Mouse (Mus musculus) myocyte (in vitro differentiated cells): Measurements from ENCODE around the gene Yipf4. TPM values are rescaled to one million over a fixed set of nuclear protein-coding genes. Genes with fewer than 3 reads are reported as not detected.

Experiments used
- H3K27me3 ChIP-seq: one replicate; pipeline ENCODE4 v1.6.1; 2011; ENCODE audit not compliant: control insufficient read depth, insufficient read depth, insufficient read length
- H3K36me3 ChIP-seq: one replicate; pipeline ENCODE4 v1.6.1; 2011; ENCODE audit not compliant: control insufficient read depth, insufficient read depth
- H3K4me2 ChIP-seq: one replicate; pipeline ENCODE4 v1.6.1; 2011; ENCODE audit warnings: low read depth, control low read depth
- H3K4me3 ChIP-seq: one replicate; pipeline ENCODE4 v1.5.1; 2011; ENCODE audit warnings: mild to moderate bottlenecking, control low read depth, moderate library complexity
- H3K79me2 ChIP-seq: one replicate; pipeline ENCODE4 v1.6.1; 2011; ENCODE audit not compliant: control insufficient read depth, insufficient read depth
- H3ac ChIP-seq: one replicate; pipeline ENCODE4 v1.6.1; 2011; ENCODE audit not compliant: control insufficient read depth, insufficient read length
- CEBPB ChIP-seq: IDR thresholded peaks from 2 replicates; pipeline ENCODE4 v1.6.1; 2011; ENCODE audit warnings: mild to moderate bottlenecking, moderate library complexity; ENCODE audit not compliant: poor library complexity, insufficient read depth, severe bottlenecking
- E2F4 ChIP-seq: IDR thresholded peaks from one replicate; pipeline ENCODE4 v1.6.1; 2011; ENCODE audit warnings: mild to moderate bottlenecking, control low read depth, moderate library complexity; ENCODE audit not compliant: insufficient read depth
- MAX ChIP-seq: IDR thresholded peaks from one replicate; pipeline ENCODE4 v1.6.1; 2011; ENCODE audit warnings: low read depth, mild to moderate bottlenecking, control low read depth
- MYOD1 ChIP-seq, 3 experiments: IDR thresholded peaks; one replicate each; pipeline ENCODE4 v1.6.1; 2011; ENCODE audit warnings: control low read depth in 2 of 3, low read depth in 2 of 3, mild to moderate bottlenecking in 2 of 3, moderate library complexity in 1 of 3; ENCODE audit not compliant: insufficient read length in 2 of 3, control insufficient read depth in 1 of 3
- MYOG ChIP-seq, 3 experiments: IDR thresholded peaks; one replicate each; pipeline ENCODE4 v1.6.1; 2011; ENCODE audit warnings: control low read depth in 2 of 3, low read depth in 2 of 3, mild to moderate bottlenecking in 2 of 3; ENCODE audit not compliant: insufficient read length in 2 of 3, control insufficient read depth in 1 of 3, insufficient read depth in 1 of 3
- POLR2A ChIP-seq: IDR thresholded peaks from one replicate; pipeline ENCODE4 v1.6.1; 2011; ENCODE audit warnings: low read depth, mild to moderate bottlenecking, control low read depth, moderate library complexity; ENCODE audit not compliant: insufficient read length
- POLR2AphosphoS2 ChIP-seq: IDR thresholded peaks from one replicate; pipeline ENCODE4 v1.6.1; 2011; ENCODE audit warnings: low read depth, control low read depth; ENCODE audit not compliant: insufficient read length
- REST ChIP-seq: IDR thresholded peaks from one replicate; pipeline ENCODE4 v1.6.1; 2011; ENCODE audit warnings: mild to moderate bottlenecking, control low read depth, moderate library complexity; ENCODE audit not compliant: insufficient read depth, insufficient read length
- SRF ChIP-seq: IDR thresholded peaks from one replicate; pipeline ENCODE4 v1.6.1; 2011; ENCODE audit warnings: low read depth; ENCODE audit not compliant: control insufficient read depth, insufficient read length
- TCF12 ChIP-seq: IDR thresholded peaks from one replicate; pipeline ENCODE4 v1.6.1; 2011; ENCODE audit warnings: mild to moderate bottlenecking, control low read depth; ENCODE audit not compliant: poor library complexity, insufficient read depth, severe bottlenecking
- TCF3 ChIP-seq: IDR thresholded peaks from one replicate; pipeline ENCODE4 v1.6.1; 2011; ENCODE audit warnings: low read depth, control low read depth; ENCODE audit not compliant: insufficient read length
- USF1 ChIP-seq: IDR thresholded peaks from one replicate; pipeline ENCODE4 v1.6.1; 2011; ENCODE audit warnings: low read depth, mild to moderate bottlenecking, control low read depth, moderate library complexity
- polyA plus RNA-seq: library from polyadenylated mRNA; unstranded; fragments of >200 nt; fragmentation: generic; extraction: Trizol; gene quantifications from one replicate; pipeline ENCODE4 v1.2.1, GENCODE M21; 2012; ENCODE audit warnings: missing spikeins

Gene Yipf4
- polyA plus RNA-seq, 1 experiment = 20.0 TPM

DNA sequence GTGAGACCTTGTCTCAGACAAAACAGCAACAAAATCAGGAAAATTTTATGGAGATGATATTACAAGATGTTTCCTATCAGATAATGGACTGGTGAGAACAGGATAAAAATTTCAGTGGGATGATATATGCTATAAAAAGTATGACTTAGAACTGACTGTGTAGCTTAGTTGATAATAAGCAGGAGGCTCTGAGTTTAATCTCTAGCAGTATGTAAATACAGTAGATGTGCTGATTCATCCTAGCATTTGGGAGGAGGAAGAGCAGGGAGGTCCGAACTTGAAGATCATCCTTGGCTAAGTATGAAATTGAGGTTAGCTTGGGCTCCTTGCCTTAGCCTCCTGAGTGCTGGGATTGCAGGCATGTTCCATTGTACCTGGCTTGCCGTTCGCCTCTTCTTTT is 2.3 kb downstream of the Yipf4 start:
- H3K4me3 ChIP-seq = no peak overlapping the region
- H3ac ChIP-seq = no peak overlapping the region
- peaks cover 31% of the 10 kb centered on the region for H3K36me3 ChIP-seq
- no peak overlapping the region for H3K4me2 ChIP-seq
- H3K27me3 ChIP-seq = no peaks in the 10 kb centered on the region
- peaks cover 21% of the 10 kb centered on the region for H3K79me2 ChIP-seq
- TF ChIP-seq CEBPB (no peak), POLR2AphosphoS2 (no peak), MAX (no peak), E2F4 (no peak), MYOD1 (IDR thresholded peaks at IDR 0.05; ENCODE audit: control insufficient read depth in 1 of 3, insufficient read length in 2 of 3, low read depth in 2 of 3) (no peak), USF1 (no peak), POLR2A (no peak), TCF3 (no peak)

DNA sequence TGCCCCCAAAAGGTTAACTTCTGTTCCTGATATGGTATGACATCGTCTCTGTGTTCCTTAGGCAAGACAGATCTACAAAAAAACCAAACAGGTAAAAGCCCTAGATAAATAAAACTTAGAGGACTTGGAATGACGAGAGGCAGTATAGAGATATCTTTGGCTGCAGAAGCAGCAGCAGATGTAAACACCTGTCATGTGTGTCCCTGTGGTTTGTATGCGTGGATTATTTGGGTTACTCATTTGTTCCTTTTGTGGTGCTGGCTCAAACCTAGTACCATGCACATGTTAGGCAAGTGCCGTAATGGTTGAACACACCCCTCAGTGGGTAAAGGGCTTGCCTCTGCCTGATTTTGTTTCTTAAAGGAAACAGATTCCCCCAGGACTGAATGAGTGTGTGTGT is 10.9 kb downstream of the Yipf4 start:
- H3K36me3 ChIP-seq = peaks cover 37% of the 10 kb centered on the region
- H3ac ChIP-seq = no peak overlapping the region
- TF ChIP-seq CEBPB (no peak), POLR2A (no peak), MYOG (IDR thresholded peaks at IDR 0.05; ENCODE audit: control insufficient read depth in 1 of 3, insufficient read depth in 1 of 3, insufficient read length in 2 of 3, low read depth in 2 of 3) (peak in 2 of 3 experiments; percentile 22 to 61), SRF (no peak), TCF3 (no peak), MAX (no peak), REST (no peak), TCF12 (no peak), E2F4 (no peak), MYOD1 (IDR thresholded peaks at IDR 0.05; ENCODE audit: control insufficient read depth in 1 of 3, insufficient read length in 2 of 3, low read depth in 2 of 3) (peak in 2 of 3 experiments; percentile 54 to 58), POLR2AphosphoS2 (no peak)
- no peaks in the 10 kb centered on the region for H3K79me2 ChIP-seq
- no peak overlapping the region for H3K4me2 ChIP-seq
- no peaks in the 10 kb centered on the region for H3K27me3 ChIP-seq
- no peak overlapping the region for H3K4me3 ChIP-seq

DNA sequence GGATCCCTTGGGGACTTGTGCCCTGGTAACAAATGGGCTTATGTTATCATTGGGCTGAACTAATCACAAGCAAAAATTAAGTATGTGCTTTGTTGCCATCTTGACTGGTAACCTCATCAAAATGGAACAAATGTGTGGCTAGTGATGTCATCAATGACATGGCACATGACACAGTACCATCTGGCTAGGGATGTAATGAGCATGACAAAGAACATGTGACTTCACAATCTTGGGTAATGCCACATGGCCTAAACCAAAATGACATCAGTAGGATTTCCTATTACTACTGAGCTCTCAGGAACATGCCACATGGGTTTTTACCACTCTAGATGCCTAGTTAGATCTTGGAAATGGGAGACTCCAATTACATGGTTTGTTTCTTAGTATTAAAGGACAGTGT is 11.8 kb downstream of the Yipf4 start:
- H3K79me2 ChIP-seq = no peaks in the 10 kb centered on the region
- H3ac ChIP-seq = no peak overlapping the region
- no peaks in the 10 kb centered on the region for H3K27me3 ChIP-seq
- H3K4me3 ChIP-seq = no peak overlapping the region
- H3K4me2 ChIP-seq = no peak overlapping the region
- TF ChIP-seq MYOG (IDR thresholded peaks at IDR 0.05; ENCODE audit: control insufficient read depth in 1 of 3, insufficient read depth in 1 of 3, insufficient read length in 2 of 3, low read depth in 2 of 3) = no peak
- no peak for TF ChIP-seq REST
- TF ChIP-seq MYOD1 (IDR thresholded peaks at IDR 0.05; ENCODE audit: control insufficient read depth in 1 of 3, insufficient read length in 2 of 3, low read depth in 2 of 3) = no peak
- TF ChIP-seq POLR2A = no peak
- TF ChIP-seq POLR2AphosphoS2 = no peak
- TF ChIP-seq TCF12 = no peak
- H3K36me3 ChIP-seq = peaks cover 30% of the 10 kb centered on the region

DNA sequence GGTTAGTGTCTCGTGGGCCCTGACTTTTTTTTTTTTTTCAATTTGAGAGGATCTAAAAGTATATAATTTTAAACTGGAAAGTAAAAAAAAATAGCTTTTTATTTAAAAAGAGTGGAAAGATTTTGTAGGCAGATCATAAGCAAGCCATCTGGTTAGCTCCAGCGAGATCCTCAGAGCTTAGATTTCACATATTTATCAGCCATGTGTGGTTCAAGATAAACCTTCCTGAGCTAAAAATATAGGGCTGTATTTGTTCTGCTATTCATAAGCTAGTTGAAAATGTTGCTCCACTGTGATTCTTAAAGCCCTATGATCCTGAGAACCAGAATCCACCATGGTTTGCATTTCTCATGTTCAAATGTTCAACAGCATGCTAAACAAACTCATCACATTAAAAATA is 18.6 kb downstream of the Yipf4 start:
- H3ac ChIP-seq = no peak overlapping the region
- H3K4me3 ChIP-seq = no peak overlapping the region
- no peaks in the 10 kb centered on the region for H3K27me3 ChIP-seq
- no peaks in the 10 kb centered on the region for H3K79me2 ChIP-seq
- TF ChIP-seq TCF12 (no peak), TCF3 (no peak), E2F4 (no peak), POLR2AphosphoS2 (no peak), USF1 (no peak), CEBPB (no peak), SRF (no peak), MYOG (IDR thresholded peaks at IDR 0.05; ENCODE audit: control insufficient read depth in 1 of 3, insufficient read depth in 1 of 3, insufficient read length in 2 of 3, low read depth in 2 of 3) (no peak), REST (no peak), MYOD1 (IDR thresholded peaks at IDR 0.05; ENCODE audit: control insufficient read depth in 1 of 3, insufficient read length in 2 of 3, low read depth in 2 of 3) (no peak), POLR2A (no peak), MAX (no peak)
- H3K36me3 ChIP-seq = no peaks in the 10 kb centered on the region
- H3K4me2 ChIP-seq = no peak overlapping the region

DNA sequence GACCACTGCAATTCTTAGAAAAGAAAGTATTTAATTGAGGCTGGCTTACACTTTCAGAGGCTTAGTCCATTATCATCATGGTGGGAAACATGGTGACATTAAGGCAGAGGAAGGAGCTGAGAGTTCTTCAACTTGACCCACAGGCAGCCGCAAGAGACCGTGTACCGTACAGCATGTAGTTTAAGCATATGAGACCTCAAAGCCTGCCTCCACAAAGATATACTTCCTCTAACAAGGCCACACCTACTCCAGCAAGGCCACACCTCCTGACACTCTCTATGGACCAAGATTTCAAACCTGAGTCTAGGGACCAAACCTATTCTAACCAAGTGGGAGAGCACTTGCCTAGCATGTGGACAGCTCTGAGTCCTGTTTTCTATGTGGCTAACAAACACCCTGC is 19.3 kb downstream of the Yipf4 start:
- no peak overlapping the region for H3ac ChIP-seq
- H3K79me2 ChIP-seq = no peaks in the 10 kb centered on the region
- no peaks in the 10 kb centered on the region for H3K27me3 ChIP-seq
- no peak overlapping the region for H3K4me3 ChIP-seq
- H3K4me2 ChIP-seq = no peak overlapping the region
- TF ChIP-seq REST (no peak), E2F4 (no peak), SRF (no peak), TCF12 (no peak), MAX (no peak), USF1 (no peak), MYOG (IDR thresholded peaks at IDR 0.05; ENCODE audit: control insufficient read depth in 1 of 3, insufficient read depth in 1 of 3, insufficient read length in 2 of 3, low read depth in 2 of 3) (no peak), POLR2A (no peak), TCF3 (no peak), CEBPB (no peak), POLR2AphosphoS2 (no peak), MYOD1 (IDR thresholded peaks at IDR 0.05; ENCODE audit: control insufficient read depth in 1 of 3, insufficient read length in 2 of 3, low read depth in 2 of 3) (no peak)
- no peaks in the 10 kb centered on the region for H3K36me3 ChIP-seq
